Mouse (Mus musculus): ENCODE measurements around the gene Rsph1.

- TF ChIP-seq CTCF (IDR thresholded peaks at IDR 0.05; ENCODE audit: low read depth) (no peak), EP300 (IDR thresholded peaks at IDR 0.05; ENCODE audit: low read depth) (no peak)
These were observed 26.2 kb upstream of the Rsph1 start for GRCm38 (mm10) chr17:31303401-31303800.
